Mouse (Mus musculus): ENCODE measurements around the gene Yeats2.

DNA sequence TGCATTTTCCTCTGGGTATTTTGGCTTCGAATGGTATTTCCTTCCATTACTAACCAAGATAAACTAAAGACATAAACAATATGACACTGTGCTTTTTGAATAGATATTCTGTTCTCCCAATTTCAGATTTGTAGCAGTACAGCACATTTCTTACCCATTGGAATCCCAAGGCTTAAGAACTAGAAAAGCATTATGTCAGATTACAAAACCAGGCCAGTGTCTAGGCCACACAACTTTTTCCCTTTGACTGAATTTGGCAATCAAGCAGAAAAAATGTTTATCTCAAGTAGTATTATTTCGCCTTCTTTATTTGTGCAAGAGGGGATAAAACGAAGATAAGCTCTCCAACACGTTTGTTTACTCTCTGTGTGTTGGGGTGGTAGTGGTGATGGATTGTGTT is 24.8 kb upstream of the Yeats2 start:
- no peak for TF ChIP-seq FOSL1 (IDR thresholded peaks at IDR 0.05; ENCODE audit: insufficient read depth, low read length, poor library complexity, severe bottlenecking)
- no peak for TF ChIP-seq CTCF (IDR thresholded peaks at IDR 0.05; ENCODE audit: control insufficient read depth, insufficient read depth, insufficient read length)
- no peak for TF ChIP-seq MAX (IDR thresholded peaks at IDR 0.05)
- no peak for TF ChIP-seq USF1 (IDR thresholded peaks at IDR 0.05; ENCODE audit: low read depth)
- no peak for TF ChIP-seq CEBPB (IDR thresholded peaks at IDR 0.05; ENCODE audit: low read depth)
- no peak for TF ChIP-seq MYOD1 (IDR thresholded peaks at IDR 0.05; ENCODE audit: control insufficient read depth, insufficient read length, low read depth)
- no peak for TF ChIP-seq MYOG (IDR thresholded peaks at IDR 0.05; ENCODE audit: control insufficient read depth, extremely low read depth, insufficient read length)
